Mouse (Mus musculus): Measurements from ENCODE around the gene Gprin1.

GRCm38 (mm10) chr13:54746896-54747295 lies 2.8 kb downstream of the Gprin1 start:
- TF ChIP-seq POLR2A (IDR thresholded peaks at IDR 0.05; ENCODE audit: borderline replicate concordance, insufficient read depth, low read length) (peak; percentile 21; the same call in 1 of the 2 replicates), CTCF (IDR thresholded peaks at IDR 0.05; ENCODE audit: borderline replicate concordance, insufficient read depth, low read depth, low read length) (no peak; the same call in 1 of the 2 replicates)
